Mouse (Mus musculus) MEL-GATA-1-ER (cell line): ENCODE measurements at regions not wholly inside any gene's neighbourhood (a gene's known extent, or its start where the extent isn't known, plus 50 kb on each side); places are given as distances from the start of the nearest gene placed in this dataset.

ENCODE experiments used
- DNase-seq: peaks from one replicate; pipeline ENCODE4 v3.0.0-alpha.2; 2012; ENCODE audit warnings: low read depth; ENCODE audit errors: extremely low read depth

- peak; percentile 71 for DNase-seq
Measured at GRCm38 (mm10) chr11:23169742-23170428, 86.0 kb upstream of the Xpo1 start.

DNA sequence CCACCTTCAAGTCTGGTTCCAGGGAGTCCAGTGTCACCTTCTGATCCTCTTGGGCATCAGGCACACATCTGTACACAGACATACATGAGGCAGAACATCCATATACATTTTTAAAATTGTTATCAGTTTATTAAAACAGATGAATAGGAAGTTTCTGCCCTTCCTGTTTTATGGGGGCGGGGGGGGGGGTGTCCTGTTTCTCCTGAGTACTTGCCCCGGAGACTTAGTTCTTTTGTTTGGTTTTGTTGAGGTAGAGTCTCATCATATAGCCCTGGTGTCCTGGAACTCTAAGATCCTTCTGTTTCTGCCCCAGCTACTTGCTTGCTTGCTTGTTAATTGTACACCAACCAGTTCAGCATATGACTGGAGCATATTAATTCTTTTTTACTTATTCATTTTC, 85.0 kb upstream of the Xpo1 start:
- DNase-seq, result peak; percentile 15

DNA sequence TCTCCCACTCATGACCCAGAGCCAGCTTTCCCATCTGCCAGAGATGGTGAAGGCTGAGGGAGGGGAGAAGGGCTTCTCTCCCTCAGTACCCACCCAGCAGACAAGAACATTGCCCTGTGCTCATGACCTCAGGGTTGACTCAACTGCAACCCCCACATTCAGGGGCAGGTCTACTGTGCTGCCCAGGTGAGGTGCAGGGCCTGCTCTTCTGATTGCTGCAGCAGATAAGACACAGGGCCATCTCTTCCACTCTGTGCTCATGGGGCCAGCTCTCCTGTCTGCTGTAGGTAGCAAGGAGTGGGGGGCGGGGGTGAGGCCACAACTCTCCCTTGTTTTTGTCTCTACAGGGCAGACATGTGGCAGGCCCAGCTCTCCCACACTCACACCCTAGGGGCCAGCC, 84.1 kb upstream of the Xpo1 start:
- DNase-seq, result no peak

DNA sequence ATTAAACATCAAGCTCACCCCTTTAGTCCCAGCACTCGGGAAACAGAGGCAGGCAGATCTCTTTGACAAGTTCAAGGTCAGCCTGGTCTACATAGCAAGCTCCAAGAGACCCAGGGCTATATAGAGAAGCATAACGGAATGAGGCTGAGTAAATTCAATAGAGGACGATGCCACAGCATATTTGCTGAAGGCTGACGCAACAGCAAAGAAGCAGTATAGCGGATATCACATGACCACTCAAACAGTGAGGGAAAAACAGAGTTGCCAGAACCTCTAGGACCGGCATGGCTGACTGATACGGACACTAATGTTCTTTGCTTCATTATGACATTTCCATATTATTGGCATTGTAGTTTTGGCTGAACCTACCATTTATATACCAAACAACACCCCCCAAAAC, 74.2 kb upstream of the Xpo1 start:
- no peak for DNase-seq

DNA sequence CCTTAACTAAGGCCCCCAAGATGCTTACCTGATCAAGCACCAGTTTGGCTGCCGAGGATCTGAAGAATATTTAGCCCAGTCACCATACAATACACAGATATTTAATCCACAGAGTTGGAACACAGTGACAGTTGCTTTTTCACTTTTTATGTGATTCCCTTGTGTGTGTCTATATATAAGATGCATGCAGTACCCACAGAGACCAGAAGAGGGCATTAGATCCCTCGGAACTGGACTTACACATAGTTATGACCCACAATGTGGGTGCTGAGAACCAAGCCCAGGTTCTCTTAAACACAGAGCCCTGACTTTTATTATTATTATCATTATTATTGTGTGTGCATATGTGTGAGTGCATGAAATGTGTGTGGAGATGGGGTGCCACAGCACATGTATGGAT, 70.6 kb upstream of the Xpo1 start:
- no peak for DNase-seq

GRCm38 (mm10) chr11:23201701-23202449, 54.0 kb upstream of the Xpo1 start:
- no peak for DNase-seq

GRCm38 (mm10) chr11:23203566-23203965, 52.3 kb upstream of the Xpo1 start:
- no peak for DNase-seq

DNA sequence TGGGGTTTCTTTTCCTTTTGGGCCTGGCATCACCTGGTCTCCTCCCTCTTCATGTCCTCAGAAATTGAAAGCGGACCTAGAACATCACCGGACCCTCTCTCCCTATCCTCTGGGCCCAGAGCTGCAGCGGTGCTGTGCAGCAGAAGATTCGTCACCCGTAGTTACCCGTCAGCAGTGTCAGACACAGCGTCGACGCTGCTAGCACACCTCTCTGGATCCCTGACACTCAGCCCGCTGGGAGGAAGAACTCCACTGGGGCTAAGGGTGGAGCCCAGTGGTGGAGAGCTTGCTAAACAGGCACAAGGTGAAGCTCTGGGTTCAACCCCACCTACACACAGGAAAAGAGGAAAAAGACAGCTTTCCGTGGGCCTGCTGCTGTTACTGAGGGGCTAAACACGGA, 51.8 kb upstream of the Xpo1 start:
- DNase-seq, result no peak
